Mouse (Mus musculus) olfactory bulb, adult 2 months (tissue): ENCODE results near the gene Tmem145.

Experiments used
- CTCF ChIP-seq: fragments of 200-500 bp; IDR thresholded peaks from 2 replicates; pipeline ENCODE4 v1.5.1; 2012; ENCODE audit warnings: low read depth, mild to moderate bottlenecking, low read length, moderate library complexity; ENCODE audit not compliant: insufficient read depth
- POLR2A ChIP-seq: fragments of 200-500 bp; IDR thresholded peaks from 2 replicates; pipeline ENCODE4 v1.6.1; 2012; ENCODE audit warnings: mild to moderate bottlenecking, low read depth, low read length, moderate library complexity; ENCODE audit not compliant: insufficient read depth

DNA sequence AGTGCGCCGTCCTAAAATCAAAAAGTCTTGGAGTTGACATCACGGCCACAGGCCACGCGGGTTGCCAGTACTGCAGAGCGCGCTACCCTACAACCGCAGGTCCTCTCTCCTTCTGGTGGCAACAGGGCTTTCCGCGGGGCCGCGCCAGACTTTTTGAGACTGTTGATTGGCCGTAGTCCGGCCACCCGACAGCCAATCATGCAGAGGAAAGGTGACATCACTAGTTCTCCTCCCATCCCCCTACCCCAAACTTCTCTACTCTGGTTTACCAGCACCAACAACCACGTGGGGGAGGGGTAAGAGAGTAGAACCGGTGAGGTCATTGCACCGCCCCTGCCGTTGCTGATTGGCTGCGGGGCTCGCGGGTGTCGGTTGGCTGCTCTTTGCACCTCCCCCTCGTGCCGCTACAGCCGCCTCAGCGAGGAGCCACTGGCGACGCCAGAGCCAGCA is 38.6 kb upstream of the Tmem145 start, which contains the start of gene Cic:
- TF ChIP-seq POLR2A (peak; percentile 45; the same call in 1 of the 2 replicates), CTCF (no peak)
